Mouse (Mus musculus) small intestine, adult 2 months (tissue): ENCODE measurements at regions not wholly inside any gene's neighbourhood (a gene's known extent, or its start where the extent isn't known, plus 50 kb on each side); places are given as distances from the start of the nearest gene placed in this dataset.

Source experiments
- CTCF ChIP-seq: fragments of 200-500 bp; IDR thresholded peaks from 2 replicates; pipeline ENCODE4 v1.5.1; 2012; ENCODE audit warnings: low read depth, mild to moderate bottlenecking, control low read depth, inconsistent platforms, low read length, moderate library complexity, mixed read lengths; ENCODE audit not compliant: insufficient replicate concordance, insufficient read length; ENCODE audit errors: extremely low read depth
- POLR2A ChIP-seq: fragments of 200-500 bp; IDR thresholded peaks from 2 replicates; pipeline ENCODE4 v1.6.1; 2012; ENCODE audit warnings: low read depth, mild to moderate bottlenecking, control low read depth, inconsistent platforms, low read length, moderate library complexity

- TF ChIP-seq POLR2A (no peak), CTCF (no peak)
Measured at GRCm38 (mm10) chr13:83744981-83745555, 241.2 kb downstream of the Mef2c start.
